Mouse (Mus musculus): ENCODE results near the gene Cntnap3. TPM values are rescaled to one million over a fixed set of nuclear protein-coding genes. Genes with fewer than 3 reads are reported as not detected.
"Not testable (repeated sequence)": the region's sequence is repeated elsewhere in the genome, so short reads cannot be mapped to it uniquely, and the experiment has no call there.

Gene Cntnap3
- polyA plus RNA-seq (2014; fragmentation: Nextera tagmentation; extraction: Ambion mirVana) = 2.5 and 3.7 TPM in 2 replicates

GRCm38 (mm10) chr13:64903585-64904208 lies at the start of gene Cntnap3:
Cntnap3 (minus strand) TSS chr13:64903955.
- Histone ChIP-seq H3K4me1 (ENCODE audit: control insufficient read depth, insufficient read depth, low read length) (no peaks in the 10 kb centered on the region), H3K9ac (ENCODE audit: low read length) (peak within 1 kb of the TSS; percentile 44; the same call in 1 of the 2 replicates), H3K27ac (ENCODE audit: low read depth, low read length) (no peak within 1 kb of the TSS), H3K27me3 (replicated peaks; ENCODE audit: control insufficient read depth, insufficient read depth, low read length) (no peaks in the 10 kb centered on the region), H3K9me3 (replicated peaks; ENCODE audit: control insufficient read depth, low read length) (no peaks in the 10 kb centered on the region), H3K4me3 (ENCODE audit: low read depth, low read length) (peak within 1 kb of the TSS; percentile 18), H3K36me3 (ENCODE audit: control insufficient read depth, insufficient read depth, low read length) (no peaks in the 10 kb centered on the region), H3K4me2 (ENCODE audit: low read length) (peak within 1 kb of the TSS; percentile 45)
- DNase-seq (ENCODE audit: low spot score) = peak; percentile 70
- WGBS = 4% methylated on average over 16 of the region's 16 CpGs
- ATAC-seq = peak; percentile 93

- ATAC-seq = no peak
- WGBS = 82% methylated on average over 1 of the region's 1 CpGs
- no peak within 1 kb of the TSS for H3K9ac ChIP-seq (ENCODE audit: low read length)
These were observed 13.4 kb upstream of the Cntnap3 start, which contains the start of gene Spata31 for GRCm38 (mm10) chr13:64917191-64917590. Spata31 (plus strand) TSS chr13:64917406.

GRCm38 (mm10) chr13:64903132-64903531 lies 623 bp downstream of the Cntnap3 start:
- H3K4me2 ChIP-seq (ENCODE audit: low read length) = no peak overlapping the region
- ATAC-seq (peak; percentile 88), DNase-seq (ENCODE audit: low spot score) (peak; percentile 52)

More at GRCm38 (mm10) chr13:64917191-64917590, 13.4 kb upstream of the Cntnap3 start, which contains the start of gene Spata31:
- no peak for DNase-seq (ENCODE audit: low spot score)
- Histone ChIP-seq H3K9me3 (replicated peaks; ENCODE audit: control insufficient read depth, low read length) (no peaks in the 10 kb centered on the region), H3K4me3 (ENCODE audit: low read depth, low read length) (no peak within 1 kb of the TSS), H3K4me2 (ENCODE audit: low read length) (no peak within 1 kb of the TSS), H3K27ac (ENCODE audit: low read depth, low read length) (no peak within 1 kb of the TSS), H3K4me1 (ENCODE audit: control insufficient read depth, insufficient read depth, low read length) (no peaks in the 10 kb centered on the region), H3K27me3 (replicated peaks; ENCODE audit: control insufficient read depth, insufficient read depth, low read length) (no peaks in the 10 kb centered on the region), H3K36me3 (ENCODE audit: control insufficient read depth, insufficient read depth, low read length) (no peaks in the 10 kb centered on the region)

GRCm38 (mm10) chr13:64865397-64865796 lies 38.4 kb downstream of the Cntnap3 start:
- Histone ChIP-seq H3K4me3 (ENCODE audit: low read depth, low read length) (no peak overlapping the region), H3K27ac (ENCODE audit: low read depth, low read length) (no peak overlapping the region), H3K27me3 (replicated peaks; ENCODE audit: control insufficient read depth, insufficient read depth, low read length) (no peaks in the 10 kb centered on the region), H3K4me1 (ENCODE audit: control insufficient read depth, insufficient read depth, low read length) (no peaks in the 10 kb centered on the region), H3K36me3 (ENCODE audit: control insufficient read depth, insufficient read depth, low read length) (no peaks in the 10 kb centered on the region), H3K4me2 (ENCODE audit: low read length) (no peak overlapping the region), H3K9ac (ENCODE audit: low read length) (no peak overlapping the region), H3K9me3 (replicated peaks; ENCODE audit: control insufficient read depth, low read length) (no peaks in the 10 kb centered on the region)
- DNase-seq (ENCODE audit: low spot score) (no peak), ATAC-seq (no peak)
- WGBS = 92% methylated on average over 3 of the region's 3 CpGs

More at GRCm38 (mm10) chr13:64903132-64903531, 623 bp downstream of the Cntnap3 start:
- Histone ChIP-seq H3K27ac (ENCODE audit: low read depth, low read length) (no peak overlapping the region), H3K4me1 (ENCODE audit: control insufficient read depth, insufficient read depth, low read length) (no peaks in the 10 kb centered on the region), H3K9ac (ENCODE audit: low read length) (no peak overlapping the region), H3K4me3 (ENCODE audit: low read depth, low read length) (no peak overlapping the region), H3K36me3 (ENCODE audit: control insufficient read depth, insufficient read depth, low read length) (no peaks in the 10 kb centered on the region), H3K27me3 (replicated peaks; ENCODE audit: control insufficient read depth, insufficient read depth, low read length) (no peaks in the 10 kb centered on the region), H3K9me3 (replicated peaks; ENCODE audit: control insufficient read depth, low read length) (no peaks in the 10 kb centered on the region)
- WGBS = 11% methylated on average over 1 of the region's 1 CpGs

- not testable (repeated sequence) for H3K4me3 ChIP-seq (ENCODE audit: low read depth, low read length); H3K4me1 ChIP-seq (ENCODE audit: control insufficient read depth, insufficient read depth, low read length); H3K27me3 ChIP-seq (replicated peaks; ENCODE audit: control insufficient read depth, insufficient read depth, low read length); H3K27ac ChIP-seq (ENCODE audit: low read depth, low read length); H3K4me2 ChIP-seq (ENCODE audit: low read length); H3K9ac ChIP-seq (ENCODE audit: low read length); H3K9me3 ChIP-seq (replicated peaks; ENCODE audit: control insufficient read depth, low read length); ATAC-seq; H3K36me3 ChIP-seq (ENCODE audit: control insufficient read depth, insufficient read depth, low read length)
- peak; percentile 25 for DNase-seq (ENCODE audit: low spot score)
- WGBS = 49% methylated on average over 5 of the region's 5 CpGs
These were observed 78.9 kb downstream of the Cntnap3 start for GRCm38 (mm10) chr13:64824856-64825255.

- Histone ChIP-seq H3K4me2 (ENCODE audit: low read length) (no peak overlapping the region), H3K9ac (ENCODE audit: low read length) (no peak overlapping the region), H3K27me3 (replicated peaks; ENCODE audit: control insufficient read depth, insufficient read depth, low read length) (no peaks in the 10 kb centered on the region), H3K9me3 (replicated peaks; ENCODE audit: control insufficient read depth, low read length) (no peaks in the 10 kb centered on the region), H3K36me3 (ENCODE audit: control insufficient read depth, insufficient read depth, low read length) (no peaks in the 10 kb centered on the region), H3K4me3 (ENCODE audit: low read depth, low read length) (no peak overlapping the region), H3K4me1 (ENCODE audit: control insufficient read depth, insufficient read depth, low read length) (no peaks in the 10 kb centered on the region), H3K27ac (ENCODE audit: low read depth, low read length) (no peak overlapping the region)
- 63% methylated on average over 3 of the region's 3 CpGs for WGBS
- DNase-seq (ENCODE audit: low spot score) (peak; percentile 51), ATAC-seq (peak; percentile 46; the same call in 1 of the 2 replicates)
These were observed 158.4 kb downstream of the Cntnap3 start for GRCm38 (mm10) chr13:64745383-64745782.

- ATAC-seq = no peak
- no peak overlapping the region for H3K4me2 ChIP-seq (ENCODE audit: low read length)
- no peak overlapping the region for H3K27ac ChIP-seq (ENCODE audit: low read depth, low read length)
- H3K4me3 ChIP-seq (ENCODE audit: low read depth, low read length) = no peak overlapping the region
- DNase-seq (ENCODE audit: low spot score) = no peak
- 82% methylated on average over 3 of the region's 3 CpGs for WGBS
- H3K36me3 ChIP-seq (ENCODE audit: control insufficient read depth, insufficient read depth, low read length) = no peaks in the 10 kb centered on the region
- no peaks in the 10 kb centered on the region for H3K27me3 ChIP-seq (replicated peaks; ENCODE audit: control insufficient read depth, insufficient read depth, low read length)
- no peaks in the 10 kb centered on the region for H3K4me1 ChIP-seq (ENCODE audit: control insufficient read depth, insufficient read depth, low read length)
- no peaks in the 10 kb centered on the region for H3K9me3 ChIP-seq (replicated peaks; ENCODE audit: control insufficient read depth, low read length)
- H3K9ac ChIP-seq (ENCODE audit: low read length) = no peak overlapping the region
These were observed 171.5 kb downstream of the Cntnap3 start for GRCm38 (mm10) chr13:64732244-64732643.

- H3K4me2 ChIP-seq (ENCODE audit: low read length) = no peak overlapping the region
- 92% methylated on average over 2 of the region's 2 CpGs for WGBS
These were observed 187.0 kb downstream of the Cntnap3 start for GRCm38 (mm10) chr13:64716791-64717190.

GRCm38 (mm10) chr13:64692463-64692862 lies 211.3 kb downstream of the Cntnap3 start:
- WGBS = 75% methylated on average over 1 of the region's 1 CpGs
- H3K27ac ChIP-seq (ENCODE audit: low read depth, low read length) = no peak overlapping the region
- H3K9me3 ChIP-seq (replicated peaks; ENCODE audit: control insufficient read depth, low read length) = no peaks in the 10 kb centered on the region
- no peak overlapping the region for H3K9ac ChIP-seq (ENCODE audit: low read length)
- ATAC-seq (no peak), DNase-seq (ENCODE audit: low spot score) (no peak)
- no peak overlapping the region for H3K4me3 ChIP-seq (ENCODE audit: low read depth, low read length)
- no peaks in the 10 kb centered on the region for H3K27me3 ChIP-seq (replicated peaks; ENCODE audit: control insufficient read depth, insufficient read depth, low read length)
- H3K36me3 ChIP-seq (ENCODE audit: control insufficient read depth, insufficient read depth, low read length) = no peaks in the 10 kb centered on the region
- H3K4me1 ChIP-seq (ENCODE audit: control insufficient read depth, insufficient read depth, low read length) = no peaks in the 10 kb centered on the region
- no peak overlapping the region for H3K4me2 ChIP-seq (ENCODE audit: low read length)

More at GRCm38 (mm10) chr13:64716791-64717190, 187.0 kb downstream of the Cntnap3 start:
- no peak overlapping the region for H3K9ac ChIP-seq (ENCODE audit: low read length)
- DNase-seq (ENCODE audit: low spot score) (no peak), ATAC-seq (no peak)
- H3K27me3 ChIP-seq (replicated peaks; ENCODE audit: control insufficient read depth, insufficient read depth, low read length) = no peaks in the 10 kb centered on the region
- no peaks in the 10 kb centered on the region for H3K4me1 ChIP-seq (ENCODE audit: control insufficient read depth, insufficient read depth, low read length)
- H3K27ac ChIP-seq (ENCODE audit: low read depth, low read length) = no peak overlapping the region
- H3K36me3 ChIP-seq (ENCODE audit: control insufficient read depth, insufficient read depth, low read length) = no peaks in the 10 kb centered on the region
- no peaks in the 10 kb centered on the region for H3K9me3 ChIP-seq (replicated peaks; ENCODE audit: control insufficient read depth, low read length)
- no peak overlapping the region for H3K4me3 ChIP-seq (ENCODE audit: low read depth, low read length)

Data from forebrain, embryonic 14.5 days (tissue).